Mouse (Mus musculus): ENCODE results near the gene Trappc5. TPM values are rescaled to one million over a fixed set of nuclear protein-coding genes. Genes with fewer than 3 reads are reported as not detected.

Gene Trappc5
- polyA plus RNA-seq, 1 experiment from 2014 or later: 59.4 TPM

DNA sequence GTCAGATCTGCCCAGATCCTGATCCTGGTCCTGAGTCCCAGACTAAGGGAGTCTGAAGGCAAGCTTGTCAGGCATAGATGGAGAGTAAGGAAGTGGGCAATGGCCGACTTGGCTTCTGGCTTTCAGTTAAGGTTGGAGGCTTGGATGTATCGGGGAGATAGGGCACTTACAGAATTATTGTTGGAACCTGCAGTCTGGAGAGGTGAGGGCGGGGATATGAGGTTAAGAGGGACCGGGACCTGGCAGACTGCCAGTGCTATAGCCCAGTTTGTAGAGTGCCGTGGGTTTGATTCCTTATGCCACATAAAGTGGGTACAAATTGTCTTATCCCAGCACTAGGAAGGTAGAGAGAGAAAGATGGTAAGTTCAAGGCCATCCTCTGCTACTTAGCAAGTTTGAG lies 3.6 kb downstream of the Trappc5 start:
- H3K4me1 ChIP-seq: peaks cover 27% of the 10 kb centered on the region
- H3K27ac ChIP-seq (replicated peaks): no peak overlapping the region
- H3K4me3 ChIP-seq: no peak overlapping the region
- no peak overlapping the region for H3K4me2 ChIP-seq (replicated peaks)
- peaks cover 28% of the 10 kb centered on the region for H3K36me3 ChIP-seq
- ATAC-seq (replicated peaks): no peak
- H3K27me3 ChIP-seq: no peaks in the 10 kb centered on the region
- no peaks in the 10 kb centered on the region for H3K9me3 ChIP-seq
- 87% methylated on average over 5 of the region's 5 CpGs for WGBS
- no peak overlapping the region for H3K9ac ChIP-seq (replicated peaks)

GRCm38 (mm10) chr8:3682435-3682834 lies 6.3 kb downstream of the Trappc5 start:
- 86% methylated on average over 5 of the region's 5 CpGs for WGBS
- no peak overlapping the region for H3K27ac ChIP-seq (replicated peaks)

GRCm38 (mm10) chr8:3683408-3684176 lies 7.5 kb downstream of the Trappc5 start:
- Histone ChIP-seq H3K4me2 (replicated peaks) (no peak overlapping the region), H3K9me3 (no peaks in the 10 kb centered on the region), H3K27me3 (no peaks in the 10 kb centered on the region), H3K27ac (replicated peaks) (no peak overlapping the region), H3K36me3 (peaks cover 28% of the 10 kb centered on the region), H3K4me3 (no peak overlapping the region), H3K9ac (replicated peaks) (no peak overlapping the region), H3K4me1 (peaks cover 7% of the 10 kb centered on the region; the same call in 1 of the 2 replicates)
- 83% methylated on average over 6 of the region's 6 CpGs for WGBS
- no peak for ATAC-seq (replicated peaks)

More at GRCm38 (mm10) chr8:3682435-3682834, 6.3 kb downstream of the Trappc5 start:
- Histone ChIP-seq H3K4me1 (peaks cover 17% of the 10 kb centered on the region), H3K27me3 (no peaks in the 10 kb centered on the region), H3K4me3 (no peak overlapping the region), H3K9ac (replicated peaks) (no peak overlapping the region), H3K9me3 (no peaks in the 10 kb centered on the region), H3K4me2 (replicated peaks) (no peak overlapping the region), H3K36me3 (peaks cover 28% of the 10 kb centered on the region)
- no peak for ATAC-seq (replicated peaks)

DNA sequence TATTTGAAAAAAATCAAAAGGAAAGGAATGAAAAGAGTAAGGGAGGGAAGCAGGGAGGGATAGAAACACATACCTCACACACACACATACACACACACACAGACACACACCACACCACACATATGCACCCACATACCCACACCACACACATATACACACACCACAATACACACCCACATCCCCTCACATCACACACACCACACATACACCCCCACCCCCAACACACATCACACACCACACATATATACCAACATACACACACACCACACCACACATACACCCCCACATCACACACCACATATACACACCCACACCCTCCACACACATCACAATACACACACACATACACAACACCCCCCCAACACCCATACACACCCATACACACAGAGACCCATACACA lies 8.4 kb downstream of the Trappc5 start:
- H3K4me3 ChIP-seq: no peak overlapping the region
- H3K9me3 ChIP-seq: no peaks in the 10 kb centered on the region
- ATAC-seq (replicated peaks): no peak
- no peaks in the 10 kb centered on the region for H3K27me3 ChIP-seq
- H3K36me3 ChIP-seq: peaks cover 19% of the 10 kb centered on the region
- no peak overlapping the region for H3K4me2 ChIP-seq (replicated peaks)
- no peak overlapping the region for H3K27ac ChIP-seq (replicated peaks)
- H3K9ac ChIP-seq (replicated peaks): no peak overlapping the region
- H3K4me1 ChIP-seq: peaks cover 7% of the 10 kb centered on the region; the same call in 1 of the 2 replicates

GRCm38 (mm10) chr8:3685422-3685821 lies 9.3 kb downstream of the Trappc5 start:
- no peak overlapping the region for H3K4me3 ChIP-seq
- H3K27ac ChIP-seq (replicated peaks): no peak overlapping the region
- no peak for ATAC-seq (replicated peaks)
- 83% methylated on average over 5 of the region's 5 CpGs for WGBS
- no peaks in the 10 kb centered on the region for H3K27me3 ChIP-seq
- peaks cover 10% of the 10 kb centered on the region for H3K36me3 ChIP-seq
- no peak overlapping the region for H3K4me2 ChIP-seq (replicated peaks)
- H3K9ac ChIP-seq (replicated peaks): no peak overlapping the region
- H3K4me1 ChIP-seq: peaks cover 2% of the 10 kb centered on the region; the same call in 1 of the 2 replicates
- no peaks in the 10 kb centered on the region for H3K9me3 ChIP-seq

GRCm38 (mm10) chr8:3687537-3687936 lies 11.4 kb downstream of the Trappc5 start:
- 79% methylated on average over 6 of the region's 6 CpGs for WGBS
- H3K9me3 ChIP-seq: no peaks in the 10 kb centered on the region
- no peak overlapping the region for H3K4me2 ChIP-seq (replicated peaks)
- ATAC-seq (replicated peaks): no peak
- no peak overlapping the region for H3K9ac ChIP-seq (replicated peaks)
- no peak overlapping the region for H3K27ac ChIP-seq (replicated peaks)
- H3K4me3 ChIP-seq: no peak overlapping the region
- no peaks in the 10 kb centered on the region; the same call in 1 of the 2 replicates for H3K36me3 ChIP-seq
- H3K27me3 ChIP-seq: no peaks in the 10 kb centered on the region
- H3K4me1 ChIP-seq: no peaks in the 10 kb centered on the region

GRCm38 (mm10) chr8:3690774-3691173 lies 14.7 kb downstream of the Trappc5 start:
- Histone ChIP-seq H3K9ac (replicated peaks) (no peak overlapping the region), H3K36me3 (no peaks in the 10 kb centered on the region), H3K9me3 (no peaks in the 10 kb centered on the region), H3K4me2 (replicated peaks) (no peak overlapping the region), H3K27ac (replicated peaks) (no peak overlapping the region), H3K27me3 (no peaks in the 10 kb centered on the region), H3K4me1 (no peaks in the 10 kb centered on the region), H3K4me3 (no peak overlapping the region)
- no peak for ATAC-seq (replicated peaks)
- WGBS: 71% methylated on average over 3 of the region's 3 CpGs

DNA sequence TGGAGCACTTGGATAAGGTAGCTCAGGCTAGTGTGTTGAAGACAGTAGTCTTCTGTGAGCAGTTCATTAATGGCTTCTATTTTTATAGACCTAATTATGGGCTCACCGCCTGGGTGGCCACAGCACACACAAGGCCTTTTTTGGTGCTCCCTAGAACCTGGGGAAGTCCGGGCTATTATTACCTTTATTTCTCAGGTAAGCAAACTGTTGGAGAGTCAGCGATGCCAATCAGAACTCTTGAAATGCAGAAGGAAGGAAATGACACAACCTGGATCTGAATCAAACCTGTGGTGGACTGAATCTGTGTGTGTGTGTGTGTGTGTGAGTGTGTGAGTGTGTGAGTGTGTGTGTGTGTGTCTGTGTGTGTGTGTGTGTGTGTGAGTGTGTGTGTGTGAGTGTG lies 18.0 kb downstream of the Trappc5 start, which contains the start of gene Fcer2a:
TSS of gene Fcer2a (minus strand) at position 55 of the 400 bp plus-strand sequence.
- no peaks in the 10 kb centered on the region for H3K36me3 ChIP-seq
- H3K9ac ChIP-seq (replicated peaks): no peak within 1 kb of the TSS
- no peak within 1 kb of the TSS for H3K4me2 ChIP-seq (replicated peaks)
- no peaks in the 10 kb centered on the region for H3K4me1 ChIP-seq
- ATAC-seq (replicated peaks): no peak
- H3K27me3 ChIP-seq: no peaks in the 10 kb centered on the region
- no peak within 1 kb of the TSS for H3K27ac ChIP-seq (replicated peaks)
- WGBS: 86% methylated on average over 3 of the region's 3 CpGs
- H3K4me3 ChIP-seq: no peak within 1 kb of the TSS
- H3K9me3 ChIP-seq: no peaks in the 10 kb centered on the region

GRCm38 (mm10) chr8:3701491-3701890 lies 25.4 kb downstream of the Trappc5 start:
- Histone ChIP-seq H3K27ac (replicated peaks) (no peak overlapping the region), H3K9me3 (no peaks in the 10 kb centered on the region), H3K9ac (replicated peaks) (no peak overlapping the region), H3K36me3 (no peaks in the 10 kb centered on the region), H3K4me3 (no peak overlapping the region), H3K27me3 (no peaks in the 10 kb centered on the region), H3K4me2 (replicated peaks) (no peak overlapping the region), H3K4me1 (no peaks in the 10 kb centered on the region)
- no peak for ATAC-seq (replicated peaks)
- WGBS: 89% methylated on average over 1 of the region's 1 CpGs

DNA sequence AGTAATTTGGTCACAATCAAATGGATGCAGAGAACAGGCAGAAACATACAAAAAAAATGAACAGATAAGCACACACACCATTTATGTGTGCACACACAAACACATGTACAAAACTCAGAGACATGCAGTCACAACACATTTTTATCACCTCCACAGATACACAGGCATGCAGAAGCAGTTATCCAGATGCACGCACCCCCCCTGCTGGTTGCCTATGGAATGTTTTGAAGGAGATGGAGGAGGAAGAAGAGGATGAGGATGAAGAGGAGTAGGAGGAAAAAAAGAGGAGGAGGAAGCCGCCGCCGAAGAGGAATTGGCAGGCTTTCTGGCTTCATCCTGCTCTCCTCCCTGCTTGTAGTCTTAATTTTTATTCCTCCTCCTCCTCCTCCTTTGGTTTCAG lies 29.6 kb downstream of the Trappc5 start:
- Histone ChIP-seq H3K4me1 (no peaks in the 10 kb centered on the region), H3K36me3 (no peaks in the 10 kb centered on the region), H3K27me3 (no peaks in the 10 kb centered on the region), H3K4me2 (replicated peaks) (no peak overlapping the region), H3K27ac (replicated peaks) (no peak overlapping the region), H3K4me3 (no peak overlapping the region), H3K9me3 (no peaks in the 10 kb centered on the region), H3K9ac (replicated peaks) (no peak overlapping the region)
- ATAC-seq (replicated peaks): no peak
- 58% methylated on average over 4 of the region's 4 CpGs for WGBS

- ATAC-seq (replicated peaks): no peak
- H3K4me1 ChIP-seq: no peaks in the 10 kb centered on the region
- H3K27me3 ChIP-seq: no peaks in the 10 kb centered on the region
- H3K27ac ChIP-seq (replicated peaks): no peak overlapping the region
- no peak overlapping the region for H3K4me3 ChIP-seq
- 78% methylated on average over 7 of the region's 7 CpGs for WGBS
- H3K4me2 ChIP-seq (replicated peaks): no peak overlapping the region
- H3K9ac ChIP-seq (replicated peaks): no peak overlapping the region
- no peaks in the 10 kb centered on the region for H3K9me3 ChIP-seq
- H3K36me3 ChIP-seq: no peaks in the 10 kb centered on the region
Measured at GRCm38 (mm10) chr8:3707611-3708010, 31.5 kb downstream of the Trappc5 start.

- H3K36me3 ChIP-seq: no peaks in the 10 kb centered on the region
- H3K4me2 ChIP-seq (replicated peaks): no peak overlapping the region
- ATAC-seq (replicated peaks): no peak
- H3K4me1 ChIP-seq: no peaks in the 10 kb centered on the region
- no peak overlapping the region for H3K9ac ChIP-seq (replicated peaks)
- no peaks in the 10 kb centered on the region for H3K27me3 ChIP-seq
- H3K9me3 ChIP-seq: no peaks in the 10 kb centered on the region
- WGBS: 84% methylated on average over 3 of the region's 3 CpGs
- no peak overlapping the region for H3K27ac ChIP-seq (replicated peaks)
- no peak overlapping the region for H3K4me3 ChIP-seq
Measured at GRCm38 (mm10) chr8:3710312-3710711, 34.2 kb downstream of the Trappc5 start.

DNA sequence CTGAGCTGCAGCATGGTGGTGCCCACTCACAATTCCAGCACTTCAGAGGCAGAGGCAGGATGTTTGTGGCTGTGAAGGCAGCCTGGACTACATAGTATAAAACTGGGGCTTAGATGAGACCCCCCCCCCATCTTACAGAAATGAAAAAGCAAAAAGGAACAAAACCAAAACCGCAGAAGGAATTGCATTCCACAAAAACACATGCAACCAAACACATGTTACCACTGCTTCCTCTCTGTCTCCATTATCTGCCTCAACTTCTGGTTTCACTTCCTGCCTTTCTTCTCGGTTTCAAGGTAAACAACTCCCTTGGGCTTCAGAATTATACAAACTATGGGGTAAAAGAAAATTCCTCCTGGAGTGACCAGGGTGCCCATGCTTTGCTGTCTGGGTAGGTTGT lies 35.5 kb downstream of the Trappc5 start:
- no peak overlapping the region for H3K9ac ChIP-seq (replicated peaks)
- no peaks in the 10 kb centered on the region for H3K4me1 ChIP-seq
- H3K36me3 ChIP-seq: no peaks in the 10 kb centered on the region
- H3K4me3 ChIP-seq: no peak overlapping the region
- no peak overlapping the region for H3K27ac ChIP-seq (replicated peaks)
- 72% methylated on average over 2 of the region's 2 CpGs for WGBS
- no peak for ATAC-seq (replicated peaks)
- H3K4me2 ChIP-seq (replicated peaks): no peak overlapping the region
- H3K9me3 ChIP-seq: no peaks in the 10 kb centered on the region
- no peaks in the 10 kb centered on the region for H3K27me3 ChIP-seq
